Mouse (Mus musculus) forebrain, embryonic 16.5 days (tissue): Measurements from ENCODE around the gene Fgd6. TPM values are rescaled to one million over a fixed set of nuclear protein-coding genes. Genes with fewer than 3 reads are reported as not detected.

Experiments used
- ATAC-seq: fragments of 200-750 bp; cut with Nextera tagmentation; 2 replicates; pipeline ENCODE4 v1.8.0; 2017; ENCODE audit warnings: mild to moderate bottlenecking, moderate library complexity
- H3K27ac ChIP-seq: fragments of 300-500 bp; sonication (generic); 2 replicates; pipeline ENCODE4 v1.5.1; 2014; ENCODE audit warnings: low read length, control low read depth
- H3K27me3 ChIP-seq: fragments of 300-500 bp; sonication (generic); replicated peaks from 2 replicates; pipeline ENCODE4 v1.6.1; 2014; ENCODE audit warnings: low read length; ENCODE audit not compliant: control insufficient read depth, insufficient read depth
- H3K36me3 ChIP-seq: fragments of 300-500 bp; sonication (generic); 2 replicates; pipeline ENCODE4 v1.6.1; 2014; ENCODE audit not compliant: control insufficient read depth, insufficient read depth
- H3K4me1 ChIP-seq: fragments of 300-500 bp; sonication (generic); replicated peaks from 2 replicates; pipeline ENCODE4 v1.6.1; 2014; ENCODE audit warnings: low read length; ENCODE audit not compliant: control insufficient read depth, insufficient read depth
- H3K4me2 ChIP-seq: fragments of 300-500 bp; sonication (generic); 2 replicates; pipeline ENCODE4 v1.6.1; 2014; ENCODE audit warnings: mild to moderate bottlenecking, low read length, control low read depth
- H3K4me3 ChIP-seq: fragments of 300-500 bp; sonication (generic); replicated peaks from 2 replicates; pipeline ENCODE4 v1.5.1; 2014; ENCODE audit warnings: mild to moderate bottlenecking, low read length, control low read depth
- H3K9ac ChIP-seq: fragments of 300-500 bp; sonication (generic); replicated peaks from 2 replicates; pipeline ENCODE4 v1.6.1; 2014; ENCODE audit warnings: low read depth, low read length, control low read depth
- H3K9me3 ChIP-seq: fragments of 300-500 bp; sonication (generic); 2 replicates; pipeline ENCODE4 v1.6.1; 2016; ENCODE audit warnings: low read length; ENCODE audit not compliant: control insufficient read depth
- WGBS: fragments of 180-500 bp; shearing (Covaris S2); extraction: QIAGEN DNeasy Blood & Tissue Kit; methylation state at CpG from one replicate; pipeline ENCODE4 v1.1.7; 2014; 5-methylcytosine and 5-hydroxymethylcytosine counted together
- polyA plus RNA-seq: library from polyadenylated mRNA; unstranded; fragments of >200 nt; fragmentation: Nextera tagmentation; extraction: Ambion mirVana; gene quantifications from 2 replicates; pipeline ENCODE4 v1.2.1, GENCODE M21; 2015

Fgd6 gene
- polyA plus RNA-seq, 1 experiment from 2014 or later = 1.6 TPM

- Histone ChIP-seq H3K36me3 (no peaks in the 10 kb centered on the region), H3K4me1 (peaks cover 18% of the 10 kb centered on the region), H3K27me3 (no peaks in the 10 kb centered on the region), H3K27ac (no peak overlapping the region), H3K9ac (no peak overlapping the region), H3K4me3 (no peak overlapping the region), H3K9me3 (no peaks in the 10 kb centered on the region), H3K4me2 (0 out of 2 replicates have a peak overlapping the region, but pooled peaks have one; percentile 2)
- no peak for ATAC-seq
- WGBS = 30% methylated on average over 9 of the region's 9 CpGs
Observed at GRCm38 (mm10) chr10:94037196-94037595, 1.4 kb downstream of the Fgd6 start.

DNA sequence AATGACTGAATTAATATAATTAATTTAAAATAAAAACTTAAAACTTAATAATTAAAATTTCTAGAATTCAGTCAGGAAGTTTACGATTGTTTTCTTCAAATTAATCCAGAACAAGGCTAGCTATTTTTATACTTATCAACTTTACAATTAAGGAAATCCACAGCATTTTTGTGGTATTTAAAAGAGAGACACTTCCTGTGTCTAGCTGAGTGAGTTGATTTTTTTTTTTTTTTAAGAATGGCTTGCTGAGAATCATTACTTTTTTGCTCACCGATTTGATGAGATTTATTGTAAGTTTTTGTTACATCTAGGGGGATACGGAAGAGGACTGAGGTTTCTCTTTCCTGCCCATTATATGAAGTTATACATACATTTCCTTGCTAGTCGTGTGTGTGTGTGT, 1.8 kb downstream of the Fgd6 start:
- H3K4me2 ChIP-seq = no peak overlapping the region
- 75% methylated on average over 4 of the region's 4 CpGs for WGBS
- H3K9me3 ChIP-seq = no peaks in the 10 kb centered on the region
- H3K4me3 ChIP-seq = no peak overlapping the region
- H3K27ac ChIP-seq = no peak overlapping the region
- peaks cover 14% of the 10 kb centered on the region for H3K4me1 ChIP-seq
- no peaks in the 10 kb centered on the region for H3K36me3 ChIP-seq
- no peaks in the 10 kb centered on the region for H3K27me3 ChIP-seq
- H3K9ac ChIP-seq = no peak overlapping the region
- ATAC-seq = no peak

DNA sequence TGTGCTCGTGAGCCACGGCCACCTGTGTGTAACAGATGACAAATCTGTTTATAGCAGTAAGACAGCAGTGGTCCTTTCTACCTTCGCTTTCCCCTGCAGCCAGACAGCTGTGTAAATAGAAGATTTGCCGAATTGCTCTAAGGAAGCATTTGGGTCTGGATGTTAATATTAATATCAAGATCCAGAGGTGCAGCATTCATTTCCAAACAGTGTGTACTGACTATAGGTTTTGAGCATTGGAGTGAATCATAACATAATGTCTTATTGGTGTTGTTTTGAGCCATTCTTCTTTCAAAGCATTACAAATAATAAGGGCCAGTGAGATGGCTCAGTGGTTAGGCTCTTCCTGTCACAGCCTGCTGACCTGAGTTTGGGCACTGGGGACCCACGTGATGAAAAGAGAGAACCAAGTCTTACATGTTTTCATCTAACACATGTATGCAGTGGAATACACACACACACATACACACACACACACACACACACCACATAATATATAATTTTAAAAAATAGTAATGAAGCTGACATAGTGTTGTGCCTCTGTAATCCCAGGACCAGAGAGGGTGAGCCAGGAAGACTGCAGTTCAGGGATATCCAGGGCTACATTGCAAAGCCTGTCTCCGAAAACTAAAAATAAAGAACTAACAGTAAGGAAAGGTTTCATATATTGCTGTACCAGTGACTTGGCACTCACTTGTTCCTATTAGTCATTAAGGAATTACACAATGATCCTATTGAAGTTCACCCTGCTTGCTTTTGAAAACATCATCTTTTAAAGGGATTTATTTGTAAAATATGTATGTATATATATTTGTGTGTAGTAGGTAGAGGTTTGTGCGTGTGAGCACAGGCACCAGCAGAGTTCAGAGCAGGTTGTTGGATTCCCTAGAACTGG, 2.8 kb downstream of the Fgd6 start:
- H3K9me3 ChIP-seq = no peaks in the 10 kb centered on the region
- no peaks in the 10 kb centered on the region for H3K27me3 ChIP-seq
- no peaks in the 10 kb centered on the region for H3K36me3 ChIP-seq
- no peak overlapping the region for H3K27ac ChIP-seq
- WGBS = 77% methylated on average over 7 of the region's 7 CpGs
- ATAC-seq = no peak
- H3K4me1 ChIP-seq = peaks cover 9% of the 10 kb centered on the region
- H3K4me2 ChIP-seq = no peak overlapping the region
- H3K9ac ChIP-seq = no peak overlapping the region
- H3K4me3 ChIP-seq = no peak overlapping the region

DNA sequence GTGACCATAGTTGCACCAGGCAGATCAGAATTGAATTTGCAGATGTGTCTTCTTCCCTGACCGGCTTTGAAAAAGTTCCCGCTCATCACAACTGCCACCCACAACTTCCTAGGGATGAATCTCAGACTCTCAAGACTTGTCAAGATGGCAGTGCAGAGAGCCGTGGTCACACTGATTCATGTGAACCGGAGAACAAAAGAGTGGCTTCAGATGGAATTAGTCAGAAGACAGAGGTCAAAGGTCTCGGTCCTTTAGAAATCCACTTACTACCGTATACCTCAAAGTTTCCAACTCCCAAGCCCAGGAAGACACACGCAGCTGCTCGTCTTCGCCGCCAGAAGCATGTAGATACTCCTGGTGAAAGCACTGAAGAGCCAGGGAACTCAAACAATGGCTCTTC, 8.1 kb downstream of the Fgd6 start:
- no peak for ATAC-seq
- H3K27me3 ChIP-seq = no peaks in the 10 kb centered on the region
- no peaks in the 10 kb centered on the region for H3K4me1 ChIP-seq
- H3K4me2 ChIP-seq = no peak overlapping the region
- no peak overlapping the region for H3K9ac ChIP-seq
- no peaks in the 10 kb centered on the region for H3K9me3 ChIP-seq
- H3K27ac ChIP-seq = no peak overlapping the region
- H3K4me3 ChIP-seq = no peak overlapping the region
- WGBS = 27% methylated on average over 10 of the region's 10 CpGs
- no peaks in the 10 kb centered on the region for H3K36me3 ChIP-seq

DNA sequence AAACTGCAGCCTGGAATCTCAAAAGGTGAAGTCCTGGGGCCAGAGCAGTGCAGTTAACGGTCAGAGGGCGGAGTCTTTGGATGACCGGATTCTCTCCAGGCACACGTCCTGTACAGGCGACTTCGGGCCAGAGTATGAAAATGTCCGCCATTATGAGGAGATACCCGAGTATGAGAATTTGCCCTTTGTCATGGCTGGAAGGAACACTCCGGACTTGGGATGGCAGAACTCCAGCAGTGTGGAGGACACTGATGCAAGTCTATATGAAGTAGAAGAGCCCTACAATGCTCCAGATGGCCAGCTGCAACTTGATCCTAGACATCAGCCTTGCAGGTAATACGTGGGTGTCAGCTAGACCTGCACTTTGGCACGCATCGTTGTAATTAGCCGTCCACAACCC, 9.5 kb downstream of the Fgd6 start:
- 94% methylated on average over 13 of the region's 13 CpGs for WGBS
- Histone ChIP-seq H3K27ac (no peak overlapping the region), H3K27me3 (no peaks in the 10 kb centered on the region), H3K9me3 (no peaks in the 10 kb centered on the region), H3K4me1 (no peaks in the 10 kb centered on the region), H3K36me3 (no peaks in the 10 kb centered on the region), H3K4me2 (no peak overlapping the region), H3K4me3 (no peak overlapping the region), H3K9ac (no peak overlapping the region)
- ATAC-seq = no peak

DNA sequence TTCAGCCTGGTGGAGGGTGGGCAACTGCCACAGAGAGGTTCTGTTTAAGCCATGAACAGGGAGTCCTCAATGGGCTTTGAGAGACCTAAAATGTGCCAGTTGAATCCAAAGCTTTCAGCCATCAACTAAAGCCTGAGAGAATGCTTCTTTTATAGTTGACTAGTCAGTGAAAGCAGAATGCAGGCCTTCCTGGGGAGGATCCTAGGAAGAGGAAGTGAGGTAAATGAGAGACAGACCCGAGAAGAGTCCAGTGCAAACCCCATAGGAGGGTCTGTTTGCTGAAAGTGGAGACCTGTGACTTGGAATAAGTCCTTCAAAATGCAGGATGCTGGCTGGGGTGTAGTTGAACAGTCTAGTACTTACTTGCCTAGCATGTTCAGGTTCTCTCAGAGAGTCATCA, 11.2 kb downstream of the Fgd6 start:
- no peak overlapping the region for H3K4me3 ChIP-seq
- no peak overlapping the region for H3K27ac ChIP-seq
- H3K27me3 ChIP-seq = no peaks in the 10 kb centered on the region
- H3K36me3 ChIP-seq = no peaks in the 10 kb centered on the region
- no peak overlapping the region for H3K9ac ChIP-seq
- H3K4me1 ChIP-seq = no peaks in the 10 kb centered on the region
- no peak for ATAC-seq
- no peaks in the 10 kb centered on the region for H3K9me3 ChIP-seq
- no peak overlapping the region for H3K4me2 ChIP-seq
- WGBS = 50% methylated on average over 1 of the region's 1 CpGs

DNA sequence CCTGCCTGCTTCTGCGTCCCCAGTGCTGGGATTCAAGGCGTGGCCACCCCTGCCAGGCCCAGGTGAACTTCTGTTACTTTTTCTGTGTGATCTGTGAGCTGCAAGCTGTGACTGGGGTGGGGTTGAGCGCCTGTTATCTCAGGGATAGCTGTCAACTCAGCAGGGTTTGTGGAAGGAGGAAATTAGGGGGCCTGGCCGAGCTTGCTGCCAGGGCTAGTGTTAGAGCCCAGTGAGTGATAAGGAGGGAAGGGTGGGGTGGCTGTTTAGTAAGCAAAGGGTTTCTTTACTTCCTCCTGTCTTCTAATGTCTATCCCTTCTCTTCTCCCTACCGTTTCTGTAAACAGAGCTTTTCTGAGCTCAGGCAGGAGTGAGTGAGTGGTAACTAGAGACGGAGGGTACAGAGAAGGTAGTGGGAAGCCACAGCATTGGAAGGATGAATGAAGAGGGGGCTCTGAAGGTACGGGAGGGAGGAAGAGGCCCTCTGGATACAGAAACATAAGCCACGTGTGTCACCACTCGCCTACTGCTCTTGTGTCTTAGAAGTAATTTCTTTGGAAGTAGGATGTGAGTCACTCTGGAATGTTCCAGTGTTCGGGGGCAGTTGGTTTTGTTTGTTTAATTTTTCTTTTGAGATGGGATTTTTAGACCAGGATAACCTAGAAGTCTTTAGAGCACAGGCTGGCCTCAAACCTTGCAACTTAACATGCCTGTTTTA, 12.2 kb downstream of the Fgd6 start:
- Histone ChIP-seq H3K9me3 (no peaks in the 10 kb centered on the region), H3K9ac (no peak overlapping the region), H3K27me3 (no peaks in the 10 kb centered on the region), H3K4me3 (no peak overlapping the region), H3K4me2 (no peak overlapping the region), H3K4me1 (no peaks in the 10 kb centered on the region), H3K36me3 (no peaks in the 10 kb centered on the region), H3K27ac (no peak overlapping the region)
- WGBS = 76% methylated on average over 10 of the region's 10 CpGs
- no peak for ATAC-seq

- ATAC-seq = no peak
- Histone ChIP-seq H3K4me2 (no peak overlapping the region), H3K36me3 (no peaks in the 10 kb centered on the region), H3K4me1 (no peaks in the 10 kb centered on the region), H3K27ac (no peak overlapping the region), H3K9me3 (no peaks in the 10 kb centered on the region), H3K4me3 (no peak overlapping the region), H3K27me3 (no peaks in the 10 kb centered on the region), H3K9ac (no peak overlapping the region)
- WGBS = 92% methylated on average over 8 of the region's 8 CpGs
Observed at GRCm38 (mm10) chr10:94049121-94049520, 13.3 kb downstream of the Fgd6 start.

DNA sequence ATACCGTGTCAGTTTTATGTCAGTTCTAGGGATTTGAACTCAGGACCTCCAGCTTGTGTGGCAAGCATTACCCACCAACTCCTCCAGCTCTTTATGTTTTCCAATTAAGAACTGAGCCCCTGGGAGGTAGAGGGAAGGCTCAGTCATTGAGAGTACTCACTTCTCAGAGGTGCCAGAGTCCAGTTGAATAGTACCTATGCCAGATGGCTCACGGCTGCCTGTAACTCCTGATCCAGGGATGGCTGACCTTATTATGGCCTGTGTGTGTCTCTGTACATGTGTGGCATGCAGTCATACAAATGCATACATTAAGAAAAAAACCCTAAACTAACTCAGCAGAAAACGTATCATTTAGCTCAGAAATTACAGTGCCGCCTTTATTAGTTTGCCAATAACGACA, 14.9 kb downstream of the Fgd6 start:
- 84% methylated on average over 5 of the region's 5 CpGs for WGBS
- Histone ChIP-seq H3K4me3 (no peak overlapping the region), H3K9ac (no peak overlapping the region), H3K4me2 (no peak overlapping the region), H3K9me3 (no peaks in the 10 kb centered on the region), H3K4me1 (no peaks in the 10 kb centered on the region), H3K36me3 (no peaks in the 10 kb centered on the region), H3K27me3 (no peaks in the 10 kb centered on the region), H3K27ac (no peak overlapping the region)
- no peak for ATAC-seq
